Mouse (Mus musculus) heart, postnatal 10 days (tissue): ENCODE data around the gene Zranb3. TPM values are rescaled to one million over a fixed set of nuclear protein-coding genes. Genes with fewer than 3 reads are reported as not detected.

Source experiments
- DNase-seq, 2 experiments: peaks; one replicate each; pipeline ENCODE4 v3.0.0; 2021
- intact Hi-C: fragments of 180-260 bp; cut with DNase I; formaldehyde crosslinking; loops from one replicate; pipeline ENCODE4 v1.15.1; 2025
- total RNA-seq, 2 experiments: library from RNA; stranded (reverse); gene quantifications; 2 replicates each; pipeline ENCODE4 v1.2.3; 2021

Zranb3 gene
- total RNA-seq, 2 experiments from 2014 or later: 4.0 to 5.9 TPM

- no peak for DNase-seq
- intact Hi-C loops: no loop called here
These were observed 156.1 kb downstream of the Zranb3 start for GRCm38 (mm10) chr1:127946615-127947249.

DNA sequence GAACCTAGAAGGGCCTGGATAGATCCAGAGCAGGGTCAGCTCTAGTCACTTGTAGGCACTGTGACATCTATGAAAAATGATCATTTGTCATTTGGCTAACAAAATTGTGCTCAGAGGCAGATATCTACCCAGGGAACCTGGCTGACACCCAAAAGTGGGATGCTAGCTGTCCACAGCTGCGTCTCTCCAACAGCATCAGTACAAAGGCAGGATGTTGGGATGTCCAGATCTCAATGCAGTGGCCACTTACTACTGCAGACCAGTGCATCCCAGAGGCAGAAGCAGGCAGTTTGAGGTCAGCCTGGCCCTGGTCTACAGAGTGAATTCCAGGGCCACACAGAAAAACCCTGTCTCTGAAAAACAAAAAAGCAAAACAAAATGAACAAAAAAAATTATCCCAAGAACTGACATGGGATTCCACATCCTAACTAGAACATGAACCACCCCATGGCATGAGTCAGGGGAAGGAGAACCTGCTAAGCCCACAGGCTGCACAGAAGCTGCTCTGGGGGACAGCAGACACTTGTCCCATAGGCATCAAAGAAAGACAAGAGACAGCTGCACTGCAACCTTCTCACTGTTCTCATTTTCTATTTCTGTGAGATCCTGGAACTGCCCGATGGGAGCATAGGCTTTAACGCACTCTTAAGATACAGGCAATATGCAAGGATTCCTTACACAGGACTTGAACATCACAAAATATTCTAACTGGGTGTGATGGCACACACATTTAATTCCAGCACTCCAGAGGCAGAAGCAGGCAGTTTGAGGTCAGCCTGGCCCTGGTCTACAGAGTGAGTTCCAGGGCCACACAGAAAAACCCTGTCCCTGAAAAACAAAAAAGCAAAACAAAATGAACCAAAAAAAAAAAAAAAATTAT lies 156.9 kb downstream of the Zranb3 start:
- peak; percentile 37 to 48 for DNase-seq
- intact Hi-C loops: no loop called here

DNA sequence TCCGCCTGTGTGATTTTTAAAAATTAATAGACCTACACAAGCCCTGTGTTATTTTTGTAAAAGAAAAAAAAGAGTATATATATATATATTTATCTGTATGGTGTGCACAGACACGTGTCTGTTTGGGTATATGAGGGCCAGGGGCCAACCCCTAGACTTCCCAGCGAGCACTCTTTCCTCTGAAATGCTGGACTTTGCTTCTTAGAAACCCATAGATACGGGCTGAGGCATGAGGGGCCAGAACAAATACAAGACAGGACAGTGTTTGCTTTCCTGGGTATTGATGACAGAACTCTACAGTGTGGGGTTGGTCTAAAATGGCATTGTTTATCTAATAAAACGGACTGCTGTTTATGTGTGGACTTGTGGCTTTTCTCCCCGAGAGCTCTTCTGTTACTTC lies 159.3 kb downstream of the Zranb3 start:
- intact Hi-C loops: no loop called here
- DNase-seq: no peak

GRCm38 (mm10) chr1:127942231-127942630 lies 160.6 kb downstream of the Zranb3 start:
- no peak for DNase-seq
- intact Hi-C loops: no loop called here

GRCm38 (mm10) chr1:127937277-127937676 lies 165.6 kb downstream of the Zranb3 start:
- peak; percentile 50 to 53 for DNase-seq
- intact Hi-C loops: loop anchor here (5.0 kb wide), 1 partner anchor 205 kb away; no protein-coding TSS in a partner anchor

- intact Hi-C loops: no loop called here
These were observed 168.5 kb downstream of the Zranb3 start for GRCm38 (mm10) chr1:127934322-127934721.

DNA sequence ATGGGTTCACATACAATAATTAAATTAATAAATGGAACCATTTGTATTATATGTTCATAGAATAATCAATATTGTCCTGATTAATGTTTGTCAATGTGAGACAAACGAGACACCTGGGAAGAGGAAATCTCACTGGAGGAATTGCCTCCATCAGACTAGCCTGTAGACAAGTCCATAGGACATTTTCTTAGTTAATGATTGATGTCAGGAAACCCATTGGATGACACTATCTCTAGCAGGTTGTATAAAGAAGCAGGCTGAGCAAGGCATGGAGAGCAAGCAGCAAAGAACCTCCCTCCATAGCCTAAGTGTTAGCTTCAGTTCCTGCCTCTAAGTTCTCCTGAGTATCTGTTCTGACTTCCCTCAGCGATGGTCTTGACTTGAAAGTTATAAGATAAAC lies 169.4 kb downstream of the Zranb3 start:
- intact Hi-C loops: no loop called here
- DNase-seq: no peak

More at GRCm38 (mm10) chr1:127934322-127934721, 168.5 kb downstream of the Zranb3 start:
- no peak for DNase-seq

DNA sequence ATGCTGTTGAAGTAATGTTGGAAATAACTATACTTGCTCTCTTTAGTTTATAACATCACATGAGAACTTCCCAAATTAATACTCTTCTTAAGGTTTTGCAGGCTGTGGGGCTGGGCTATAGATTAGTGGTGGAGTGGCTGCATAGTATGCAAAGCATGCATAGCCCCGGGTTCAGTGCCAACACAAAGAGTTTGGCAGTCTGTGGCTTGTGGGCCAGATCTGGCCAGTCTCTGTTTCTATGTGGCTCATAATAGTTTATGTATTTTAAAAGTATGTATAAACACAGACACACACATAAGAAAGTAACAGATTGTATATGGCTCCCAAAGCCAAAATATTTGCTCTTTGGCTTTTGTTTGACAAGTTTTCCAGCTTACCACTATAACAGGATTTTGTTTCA lies 187.0 kb downstream of the Zranb3 start:
- intact Hi-C loops: loop anchor here (5.0 kb wide), 1 partner anchor 89 kb away; no protein-coding TSS in a partner anchor
- no peak for DNase-seq

DNA sequence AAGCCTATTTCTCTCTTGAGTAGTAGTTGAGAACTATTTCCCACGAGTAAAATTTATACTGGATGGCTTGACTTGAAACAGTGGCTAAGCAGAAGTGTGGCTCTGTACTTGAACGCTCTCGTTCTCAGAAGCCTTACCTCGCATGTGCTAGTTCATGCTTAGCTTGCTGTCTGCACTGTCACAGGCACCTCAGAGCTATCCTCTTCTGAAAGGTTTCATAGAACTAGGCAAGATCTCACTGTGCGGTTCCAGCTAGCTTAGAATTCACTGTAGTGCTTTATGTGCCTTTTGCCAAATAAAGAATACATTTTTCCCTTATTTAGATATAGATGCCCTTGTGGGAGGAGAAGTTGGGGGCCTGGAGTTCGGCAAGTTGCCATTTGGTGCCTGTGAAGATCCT lies 187.5 kb downstream of the Zranb3 start:
- intact Hi-C loops: loop anchor here (5.0 kb wide), 1 partner anchor 88 kb away; no protein-coding TSS in a partner anchor
- no peak for DNase-seq

- intact Hi-C loops: no loop called here
- DNase-seq: peak; percentile 12 to 20
These were observed 189.7 kb downstream of the Zranb3 start for GRCm38 (mm10) chr1:127913116-127913515.

DNA sequence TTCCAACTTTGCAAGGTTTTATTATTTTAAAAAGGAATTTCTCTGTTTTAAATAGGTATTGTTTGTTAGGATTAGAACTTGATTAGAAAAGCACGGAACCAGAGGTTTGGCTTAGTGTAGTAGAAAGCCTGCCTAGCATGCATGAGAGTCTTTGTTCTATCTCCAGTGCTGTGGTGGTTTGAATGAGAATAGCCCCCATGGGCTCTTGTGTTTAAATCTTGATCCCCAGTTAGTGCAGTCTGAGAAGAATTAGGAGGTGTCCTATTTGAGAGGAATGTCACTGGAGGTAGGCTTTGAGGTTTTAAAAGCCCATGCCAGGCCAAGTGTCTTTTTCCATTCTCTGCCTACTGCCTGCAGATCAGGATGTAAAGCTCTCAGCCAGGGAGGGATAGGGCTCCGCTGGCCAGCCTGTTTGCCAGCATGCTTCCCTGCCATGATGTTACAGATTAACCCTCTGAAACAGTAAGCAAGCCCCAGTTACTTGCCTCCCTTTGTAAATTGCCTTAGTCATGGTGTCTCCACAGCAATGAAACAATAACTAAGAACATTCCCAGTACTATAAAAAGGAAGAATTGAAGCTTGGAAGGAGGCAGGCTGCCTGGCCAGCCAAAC lies 198.0 kb downstream of the Zranb3 start:
- intact Hi-C loops: no loop called here
- no peak for DNase-seq

Other genes starting within 250 kb of the Zranb3 start
- under 1 TPM in 1 of 2 experiments, not detected in 1; 0.07 TPM for gene Map3k19, start 248.0 kb downstream of the Zranb3 start, total RNA-seq
- 10 to 100 TPM; 41.4 to 46.1 TPM for gene Rab3gap1, start 234.3 kb downstream of the Zranb3 start, total RNA-seq
- 10 to 100 TPM; 58.4 to 60.7 TPM for gene R3hdm1, start 254 bp upstream of the Zranb3 start, total RNA-seq
- 10 to 100 TPM; 45.1 to 46.7 TPM for gene Ubxn4, start 140.9 kb upstream of the Zranb3 start, total RNA-seq
- gene Lct, start 225.3 kb upstream of the Zranb3 start, total RNA-seq: under 1 TPM in 1 of 2 experiments, not detected in 1; 0.07 TPM